Mouse (Mus musculus) cerebellum, adult (tissue): ENCODE measurements around the gene Dyrk1a.
"Not testable (repeated sequence)": the region's sequence is repeated elsewhere in the genome, so short reads cannot be mapped to it uniquely, and the experiment has no call there.

Experiments
- ATAC-seq: cut with Nextera tagmentation; 2 replicates; pipeline ENCODE4 v1.9.2; 2017; ENCODE audit warnings: mild to moderate bottlenecking, moderate library complexity, mixed read lengths; ENCODE audit not compliant: insufficient number of reproducible peaks, low FRiP score, low TSS enrichment

Gene Dyrk1a

DNA sequence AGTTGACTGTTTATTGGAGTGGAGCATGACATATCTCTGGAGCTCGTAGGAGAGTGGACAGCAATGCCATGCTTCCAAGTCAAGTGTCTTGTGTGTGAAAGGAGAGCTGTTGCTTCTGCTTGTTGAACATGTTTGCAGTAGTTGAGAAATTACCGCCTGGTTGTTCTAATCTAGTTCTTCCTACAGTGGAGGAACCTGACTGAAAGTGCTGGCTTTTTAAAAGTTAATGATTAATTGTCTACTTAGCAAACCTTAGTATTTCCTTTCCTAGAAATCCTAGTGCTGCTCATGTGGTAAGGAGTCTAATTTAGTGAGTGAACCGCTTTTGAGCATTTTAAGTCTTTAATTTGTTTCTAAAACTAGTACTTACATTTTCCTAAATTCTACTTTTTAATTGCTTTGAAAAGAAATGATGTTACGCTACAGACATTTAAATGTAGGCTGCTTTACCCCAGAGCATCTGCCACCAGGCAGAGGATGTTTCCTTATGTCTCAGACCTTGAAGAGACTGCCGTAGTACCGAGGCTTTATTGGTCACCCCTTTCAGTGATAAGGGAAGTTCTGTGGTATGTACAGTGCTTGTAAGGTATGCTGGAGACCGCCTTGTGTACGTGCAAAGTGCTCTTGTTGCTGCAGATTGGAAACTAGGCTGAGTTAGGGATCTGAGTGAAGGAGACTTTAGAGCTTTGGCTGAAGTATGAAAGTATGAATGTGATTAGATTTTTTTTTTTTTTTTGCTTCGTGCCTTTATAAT is 59.3 kb downstream of the Dyrk1a start:
- no peak for ATAC-seq

DNA sequence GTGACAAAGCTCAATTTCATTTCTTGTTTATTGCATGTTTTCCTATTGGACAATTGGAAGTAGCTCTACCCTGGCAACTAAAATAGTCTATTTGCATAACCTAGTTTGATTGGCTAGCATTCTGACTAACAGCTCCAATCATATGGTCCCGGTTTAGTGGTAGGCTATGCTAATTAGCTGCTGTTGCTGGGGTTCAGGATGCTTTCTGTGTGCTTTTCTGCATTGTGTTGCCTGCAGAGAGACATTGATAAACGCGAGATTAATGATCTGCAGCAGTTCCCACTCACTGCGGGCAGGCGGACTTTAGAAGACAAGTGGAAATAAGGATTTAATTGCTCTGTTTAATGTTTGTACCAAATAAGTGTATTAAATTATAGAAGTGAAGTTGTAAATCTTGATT is 62.2 kb downstream of the Dyrk1a start:
- peak; percentile 94 for ATAC-seq

DNA sequence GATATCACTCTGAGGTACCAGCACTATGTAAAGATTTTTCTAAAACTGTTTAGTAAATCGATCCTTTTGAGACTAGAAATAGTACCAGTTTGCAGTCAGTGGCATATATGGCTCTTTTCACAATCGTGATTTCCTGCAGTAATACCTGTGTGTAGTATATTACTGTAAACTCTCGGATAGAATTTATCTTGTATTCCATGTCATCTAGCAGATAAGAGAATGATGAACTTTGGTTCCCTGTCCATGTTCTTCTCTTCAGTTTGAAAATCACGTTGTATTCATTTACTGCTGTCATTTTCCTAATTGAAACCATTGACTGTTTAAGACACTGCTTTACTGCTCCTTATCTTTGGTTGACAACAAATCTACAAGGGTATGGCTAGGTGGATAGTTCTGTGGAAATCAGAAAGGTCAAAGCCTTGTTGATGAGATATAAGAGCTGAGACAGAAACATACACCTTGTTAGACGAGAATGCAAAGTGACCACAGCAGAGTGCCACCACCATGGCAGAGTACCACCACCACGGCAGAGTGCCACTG is 62.7 kb downstream of the Dyrk1a start:
- ATAC-seq = no peak

DNA sequence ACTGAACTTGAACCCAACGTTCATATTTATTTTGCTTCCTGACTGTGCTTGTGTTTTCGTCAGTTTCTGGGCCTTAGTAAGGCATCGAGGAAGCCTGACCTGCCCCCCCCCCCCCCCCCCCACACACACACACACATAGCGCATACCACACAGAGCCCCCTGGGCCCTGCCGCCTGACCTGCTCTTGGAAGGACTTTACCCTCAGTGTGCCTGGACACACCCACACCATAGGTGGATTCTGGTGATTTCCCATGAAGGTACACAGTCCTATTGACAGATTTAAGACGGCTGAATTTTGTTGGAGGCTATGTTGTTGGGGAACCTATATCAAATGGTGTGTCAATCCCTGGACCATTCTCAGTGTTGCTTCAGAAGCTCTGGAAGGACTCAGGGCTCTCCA is 63.2 kb downstream of the Dyrk1a start:
- no peak for ATAC-seq

DNA sequence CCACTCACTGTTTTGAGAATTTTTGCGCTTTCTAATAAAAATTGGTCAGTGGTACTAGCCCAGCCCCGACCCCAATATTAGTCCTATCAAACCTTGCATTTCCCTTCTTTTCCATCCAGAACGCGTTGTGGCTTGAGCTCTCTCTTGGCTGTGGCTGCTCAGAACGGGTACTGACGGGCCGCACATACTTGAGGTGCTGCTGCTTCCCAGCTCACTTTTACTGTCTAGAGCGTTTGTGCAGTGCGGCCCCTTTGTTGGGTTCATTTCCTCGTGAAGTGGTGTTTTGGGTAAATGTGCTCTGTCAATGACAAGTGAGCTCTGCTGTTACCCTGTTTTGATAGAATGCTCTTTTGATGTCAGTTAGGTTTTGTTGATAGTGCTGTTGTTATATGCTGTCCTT is 67.6 kb downstream of the Dyrk1a start:
- ATAC-seq = no peak

DNA sequence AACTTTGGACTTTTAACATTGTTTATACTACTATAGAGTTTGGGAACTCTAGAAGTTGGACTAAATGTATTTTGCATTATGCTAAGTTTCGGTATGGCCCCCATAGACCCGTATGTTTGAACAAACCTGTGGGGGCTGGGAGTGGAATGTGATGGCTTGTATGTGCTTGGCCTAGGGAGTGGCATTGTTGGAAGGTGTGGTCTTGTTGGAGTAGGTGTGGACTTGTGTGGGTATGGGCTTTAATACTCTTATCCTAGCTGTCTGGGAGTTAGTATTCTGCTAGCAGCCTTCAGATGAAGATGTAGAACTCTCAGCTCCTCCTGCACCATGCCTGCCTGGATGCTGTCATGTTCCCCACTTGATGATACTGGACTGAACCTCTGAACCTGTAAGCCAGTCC is 72.0 kb downstream of the Dyrk1a start:
- ATAC-seq = no peak

DNA sequence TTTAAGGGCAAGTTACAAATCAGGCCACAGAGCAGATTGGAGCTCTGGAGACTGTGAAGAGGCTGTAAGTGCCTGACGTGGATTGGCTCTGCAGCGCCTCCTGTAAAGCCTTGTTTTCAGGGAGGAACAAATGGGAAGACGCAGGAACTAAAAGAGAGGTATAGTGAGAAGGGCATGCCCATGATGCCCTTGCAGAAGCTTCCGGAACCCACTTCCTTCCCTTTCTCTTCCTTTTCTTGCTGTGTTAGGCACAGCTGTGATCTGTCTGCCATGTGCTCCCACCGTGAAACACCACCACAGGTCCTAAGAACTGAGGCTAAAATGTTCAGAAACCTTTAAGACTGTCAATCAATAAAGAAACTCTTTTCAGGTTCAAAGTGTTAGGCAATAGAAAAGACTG is 77.3 kb downstream of the Dyrk1a start:
- no peak for ATAC-seq

DNA sequence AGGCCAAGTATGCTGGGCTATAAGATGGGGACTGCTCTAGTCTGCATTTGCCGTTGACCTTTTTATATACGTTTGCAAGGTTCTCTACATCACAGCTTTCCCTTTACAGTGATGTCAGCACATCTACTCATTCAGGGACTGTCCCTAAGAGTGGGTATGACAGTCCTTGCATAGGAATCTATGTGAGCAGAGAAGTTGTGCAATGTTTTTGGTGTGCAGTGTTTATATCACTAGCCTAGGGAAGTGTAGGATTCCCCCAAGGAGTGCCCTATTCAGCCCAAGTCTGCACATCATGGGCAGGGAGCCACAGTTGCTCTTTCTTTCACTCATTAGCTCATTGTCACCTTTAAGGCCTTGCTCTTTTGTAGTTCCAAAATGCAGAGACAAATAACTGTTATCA is 78.1 kb downstream of the Dyrk1a start:
- ATAC-seq = no peak

DNA sequence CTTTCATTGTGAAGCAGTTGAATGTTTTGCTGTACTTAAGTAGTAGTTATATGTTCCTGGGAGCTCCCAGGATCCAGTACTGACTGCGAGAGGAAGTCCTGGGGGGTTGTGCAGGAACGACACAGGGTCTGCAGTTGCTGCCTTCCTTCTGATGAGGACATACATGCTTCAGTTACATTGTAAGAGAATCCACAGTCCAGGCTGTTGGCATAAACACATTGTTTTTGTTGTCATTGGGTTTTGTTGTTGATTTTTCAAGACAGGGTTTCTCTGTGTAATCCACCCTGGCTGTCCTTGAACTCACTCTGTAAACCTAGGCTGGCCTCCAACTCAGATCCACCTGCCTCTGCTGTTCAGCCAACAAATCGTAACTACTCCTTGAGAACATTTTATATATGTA is 80.1 kb downstream of the Dyrk1a start:
- no peak for ATAC-seq

DNA sequence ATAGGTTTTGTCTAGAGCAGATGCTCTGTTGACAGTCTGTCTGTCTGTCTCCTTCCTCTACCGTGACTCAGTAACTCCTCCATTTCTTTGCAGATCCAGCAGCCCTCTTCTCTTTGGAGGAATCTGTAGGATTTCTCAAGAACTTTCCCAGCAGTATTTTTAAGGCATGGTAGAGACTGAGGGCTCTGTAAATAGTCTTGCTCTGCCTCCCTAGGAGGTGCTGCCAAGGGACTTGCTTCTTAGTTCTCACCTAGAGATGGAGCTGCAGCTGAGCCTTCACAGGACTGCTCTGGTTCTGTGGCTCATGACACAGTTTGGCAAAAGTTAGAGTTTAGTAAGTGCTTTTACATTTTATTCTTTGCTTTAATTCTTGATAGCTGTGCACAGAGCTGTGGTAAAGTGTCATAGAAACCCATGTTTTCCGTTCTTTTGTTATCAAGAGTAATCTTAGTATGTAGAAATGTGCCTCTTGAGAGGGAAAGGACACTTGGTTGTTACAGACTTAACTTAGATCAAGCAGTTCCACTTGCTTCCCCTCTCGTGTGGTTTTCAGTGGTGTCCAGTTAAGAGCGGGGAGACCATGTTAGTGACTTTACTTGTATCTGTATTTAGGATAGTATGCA is 82.4 kb downstream of the Dyrk1a start:
- no peak for ATAC-seq

DNA sequence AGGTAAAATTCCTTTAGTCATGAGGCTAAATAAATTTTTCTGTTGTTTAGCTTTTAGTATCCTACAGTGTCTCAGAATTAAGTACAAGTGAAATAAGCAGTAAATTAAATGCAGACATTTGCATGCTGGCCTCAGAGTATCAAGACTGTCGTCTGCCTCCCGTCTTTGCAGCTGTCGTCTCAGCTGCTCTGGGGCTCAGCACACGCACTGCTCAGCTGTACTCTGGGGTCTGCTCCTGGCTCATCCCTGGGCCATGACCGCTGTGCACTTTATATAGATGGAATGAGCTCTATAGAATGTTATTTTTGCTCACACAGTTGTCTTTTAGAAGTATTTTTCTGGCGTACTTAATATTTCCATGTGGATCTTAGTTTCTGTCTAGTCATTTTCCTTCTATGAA is 85.3 kb downstream of the Dyrk1a start:
- no peak for ATAC-seq

DNA sequence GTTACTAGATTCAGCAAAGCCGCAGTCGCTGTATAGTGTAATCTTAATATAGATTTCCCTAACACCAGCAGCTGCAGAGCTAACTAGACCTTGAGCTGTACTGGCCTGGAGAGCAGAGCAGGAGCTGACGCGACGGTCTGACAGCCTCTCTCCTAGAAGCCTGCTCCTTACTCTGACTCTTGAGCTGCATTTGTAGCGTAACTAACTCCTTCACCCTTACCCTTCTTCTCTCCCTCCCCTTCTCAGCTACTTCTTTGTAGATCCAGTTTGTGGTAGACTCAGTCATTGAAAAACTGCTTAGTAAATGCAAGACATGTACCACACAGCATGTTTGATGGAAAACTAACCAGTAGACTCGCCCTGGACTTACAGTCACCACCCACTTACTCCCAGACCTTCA is 87.1 kb downstream of the Dyrk1a start:
- ATAC-seq = no peak

DNA sequence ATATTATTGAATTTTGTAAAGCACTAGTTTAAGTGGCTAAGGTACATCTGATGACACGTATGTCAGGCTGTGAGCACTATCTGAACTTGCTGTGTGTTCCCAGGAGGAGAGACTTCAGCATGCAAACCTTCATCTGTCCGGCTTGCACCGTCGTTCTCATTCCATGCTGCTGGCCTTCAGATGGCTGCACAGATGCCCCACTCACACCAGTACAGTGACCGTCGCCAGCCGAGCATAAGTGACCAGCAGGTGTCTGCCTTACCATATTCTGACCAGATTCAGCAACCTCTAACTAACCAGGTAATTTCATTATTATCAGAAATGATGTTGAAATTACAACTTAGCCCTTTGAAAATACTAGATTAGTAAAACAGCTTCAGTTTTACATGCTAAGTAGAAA is 89.6 kb downstream of the Dyrk1a start:
- ATAC-seq = peak; percentile 70; the same call in 1 of the 2 replicates

DNA sequence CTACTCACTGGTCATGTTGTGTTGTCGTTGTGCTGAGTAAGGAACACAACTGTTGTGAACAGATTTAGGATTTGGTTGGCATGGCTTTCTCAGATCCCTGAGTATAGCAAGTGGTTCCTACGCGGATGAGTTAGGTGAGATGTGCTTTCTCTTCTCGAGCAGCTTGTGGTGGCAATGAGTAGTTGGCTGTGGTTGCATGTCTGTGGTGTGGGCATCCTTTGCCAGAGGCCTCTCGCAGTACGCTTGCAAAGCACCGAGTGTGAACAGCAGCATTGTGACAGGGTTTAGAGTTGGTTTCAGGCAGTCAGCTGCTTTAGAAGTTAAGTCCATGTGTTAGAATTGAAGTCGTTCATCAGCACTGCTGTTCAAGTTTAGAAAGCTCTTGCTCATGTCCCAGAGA is 90.4 kb downstream of the Dyrk1a start:
- ATAC-seq = no peak

DNA sequence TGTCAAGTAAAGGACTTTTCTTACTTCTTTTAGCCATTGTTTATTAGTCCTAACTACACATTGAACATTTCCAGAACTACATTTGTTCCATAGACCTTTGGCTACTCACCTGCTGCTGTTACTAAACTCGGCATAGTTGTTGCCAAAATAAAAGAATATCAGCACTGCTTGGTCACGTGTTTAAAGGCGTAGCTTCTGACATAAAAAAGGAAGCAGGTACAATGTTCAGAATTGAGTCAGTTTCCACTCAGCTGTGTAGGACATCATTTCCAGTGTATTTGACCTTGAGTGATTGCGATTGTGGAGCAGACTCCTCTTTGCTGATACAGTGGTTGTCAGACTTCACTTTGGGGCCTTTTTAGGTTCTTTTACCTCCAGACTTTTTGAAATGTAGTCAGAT is 97.7 kb downstream of the Dyrk1a start:
- ATAC-seq = no peak

DNA sequence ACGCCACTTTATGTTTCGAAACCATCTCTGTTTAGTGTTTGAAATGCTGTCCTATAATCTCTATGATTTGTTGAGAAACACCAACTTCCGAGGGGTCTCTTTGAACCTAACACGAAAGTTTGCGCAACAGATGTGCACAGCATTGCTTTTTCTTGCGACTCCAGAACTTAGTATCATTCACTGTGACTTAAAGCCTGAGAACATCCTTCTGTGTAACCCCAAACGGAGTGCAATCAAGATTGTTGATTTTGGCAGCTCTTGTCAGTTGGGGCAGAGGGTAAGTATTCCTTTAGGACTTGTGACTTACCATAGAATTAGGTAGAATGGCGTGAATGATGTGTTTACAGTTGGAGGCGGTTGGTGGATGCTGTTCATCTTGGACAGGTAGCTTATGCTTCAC is 101.5 kb downstream of the Dyrk1a start:
- ATAC-seq = no peak

DNA sequence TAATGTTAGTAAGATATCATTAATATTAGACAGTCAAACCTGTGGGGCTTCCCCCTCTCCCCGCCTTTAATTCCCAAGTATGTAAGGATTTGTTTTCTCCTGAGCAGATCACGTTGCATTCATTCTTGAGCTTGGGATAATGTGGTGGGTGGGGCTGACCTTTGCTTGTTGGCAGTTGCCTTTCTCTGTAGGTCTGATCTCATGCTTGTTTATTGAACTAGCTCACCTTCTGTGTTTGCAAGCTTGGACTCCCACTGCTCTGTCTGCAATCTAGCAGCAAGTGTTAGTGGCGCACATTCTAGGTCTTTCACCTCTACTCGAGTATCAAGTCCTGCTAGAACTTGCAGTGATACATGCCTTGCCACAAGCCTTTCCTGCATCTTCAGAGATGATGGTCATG is 111.1 kb downstream of the Dyrk1a start:
- no peak for ATAC-seq

DNA sequence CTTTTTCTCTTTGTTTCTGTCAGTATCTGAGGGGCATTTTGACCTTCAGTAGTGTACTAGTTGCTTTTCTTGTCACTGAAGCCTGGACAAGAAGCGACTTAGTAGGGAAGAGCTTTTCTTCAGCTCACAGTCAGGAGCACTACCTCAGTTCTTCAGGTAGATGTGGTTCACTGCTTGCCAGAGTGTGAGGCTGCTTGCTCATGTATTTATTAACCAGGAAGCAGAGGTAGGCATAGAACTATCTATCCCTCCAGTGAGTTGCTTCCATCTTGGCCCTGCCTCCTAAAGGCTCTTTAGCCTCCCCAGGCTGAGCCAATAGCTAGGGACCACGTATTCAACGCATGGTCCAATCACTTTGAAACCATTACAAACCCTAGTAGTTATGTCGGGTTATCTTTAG is 112.0 kb downstream of the Dyrk1a start:
- ATAC-seq = no peak

DNA sequence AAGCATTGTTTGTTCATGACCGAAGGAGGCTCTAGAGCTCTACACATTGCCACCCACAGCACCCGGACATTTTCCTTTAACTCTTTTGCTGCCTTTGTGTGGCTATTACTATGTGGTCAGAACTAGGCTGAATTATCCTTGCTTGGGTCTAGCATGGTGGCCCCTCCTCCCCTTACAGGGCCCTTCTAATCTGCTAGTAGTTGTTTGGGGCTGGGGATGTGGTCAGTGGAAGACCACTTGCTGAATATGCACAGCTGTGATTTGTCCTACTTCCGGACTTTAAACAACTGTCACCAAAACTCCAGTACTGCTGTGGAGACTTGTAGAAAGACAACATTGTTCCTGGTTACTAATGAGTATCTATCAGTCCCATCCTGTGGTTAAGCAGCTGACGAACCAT is 114.2 kb downstream of the Dyrk1a start:
- no peak for ATAC-seq

DNA sequence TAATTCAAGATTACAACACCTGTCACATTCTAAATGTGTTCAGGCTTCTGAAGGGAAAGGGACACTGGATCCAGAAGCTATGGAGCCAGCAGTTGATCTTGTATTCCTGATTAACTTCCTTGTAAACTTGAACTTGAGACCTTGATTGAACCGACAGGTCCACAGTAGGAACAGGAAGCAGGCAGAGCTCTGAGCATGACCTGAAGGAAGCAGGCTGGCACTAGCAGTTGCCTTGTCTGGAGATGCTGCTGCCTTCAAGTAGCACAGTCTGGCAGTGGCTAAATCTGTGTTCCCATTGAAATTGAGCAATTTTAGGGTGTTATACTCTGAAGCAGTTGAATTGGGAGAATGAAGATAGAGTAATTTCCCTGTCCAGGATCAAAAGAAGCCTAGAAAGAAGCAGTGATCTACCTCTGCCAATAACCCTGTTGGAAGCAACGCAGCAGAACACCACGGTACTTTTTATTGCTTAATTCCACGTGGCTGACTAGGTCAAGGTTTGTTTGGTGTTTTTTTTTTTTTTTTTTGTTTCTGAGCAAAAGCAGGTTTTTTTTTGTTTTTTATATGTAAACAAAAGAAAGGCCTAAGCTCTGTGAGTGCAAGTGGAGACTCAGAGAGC is 124.0 kb downstream of the Dyrk1a start:
- no peak for ATAC-seq

DNA sequence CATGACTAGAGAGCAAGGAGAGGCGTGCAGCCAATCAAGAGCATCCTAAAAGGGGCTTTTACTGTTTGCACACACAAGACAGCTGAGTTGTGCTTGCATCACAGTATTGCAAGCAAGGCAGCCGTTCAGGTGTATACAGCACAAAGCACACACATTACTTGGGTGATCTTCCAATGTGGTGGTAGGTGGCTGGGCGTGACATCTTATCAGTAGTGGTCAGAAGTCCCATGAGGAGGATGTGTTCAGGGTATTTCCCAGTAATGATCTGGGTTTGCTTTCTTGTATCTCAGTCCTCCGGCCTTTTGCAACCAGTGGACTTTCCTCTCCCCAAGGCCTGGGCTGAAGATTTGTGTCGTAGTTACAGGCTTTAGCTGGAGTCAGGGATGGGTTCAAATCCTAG is 127.7 kb downstream of the Dyrk1a start:
- ATAC-seq = no peak

DNA sequence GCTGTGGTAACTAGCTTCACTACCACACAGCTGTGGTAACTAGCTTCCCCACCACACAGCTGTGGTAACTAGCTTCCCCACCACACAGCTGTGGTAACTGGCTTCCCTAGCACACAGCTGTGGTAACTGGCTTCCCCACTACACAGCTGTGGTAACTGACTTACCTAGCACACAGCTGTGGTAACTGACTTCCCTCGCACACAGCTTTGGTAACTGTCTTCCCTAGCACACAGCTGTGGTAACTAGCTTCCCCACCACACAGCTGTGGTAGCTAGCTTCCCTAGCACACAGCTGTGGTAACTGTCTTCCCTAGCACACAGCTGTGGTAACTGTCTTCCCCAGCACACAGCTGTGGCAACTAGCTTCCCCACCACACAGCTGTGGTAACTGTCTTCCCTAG is 128.4 kb downstream of the Dyrk1a start:
- not testable (repeated sequence) for ATAC-seq
